Mouse (Mus musculus) kidney, adult 2 months (tissue): ENCODE results near the gene Gltpd2. TPM values are rescaled to one million over a fixed set of nuclear protein-coding genes. Genes with fewer than 3 reads are reported as not detected.
A peak's percentile ranks its signal among the peaks of the same experiment; 100 is the strongest.
"Not testable (repeated sequence)": the region's sequence is repeated elsewhere in the genome, so short reads cannot be mapped to it uniquely, and the experiment has no call there.

Experiments used
- DNase-seq: peaks from one replicate; pipeline ENCODE4 v3.0.0; 2021
- H3K27ac ChIP-seq: fragments of 200-500 bp; 2 replicates; pipeline ENCODE4 v1.5.1; 2012; ENCODE audit warnings: low read depth, low read length, control low read depth, inconsistent platforms; ENCODE audit not compliant: insufficient read depth
- H3K27me3 ChIP-seq: fragments of 200-500 bp; replicated peaks from 2 replicates; pipeline ENCODE4 v1.6.1; 2012; ENCODE audit warnings: mild to moderate bottlenecking, moderate library complexity, low read length, inconsistent platforms; ENCODE audit not compliant: control insufficient read depth, insufficient read depth
- H3K36me3 ChIP-seq: fragments of 200-500 bp; 2 replicates; pipeline ENCODE4 v1.6.1; 2012; ENCODE audit warnings: mild to moderate bottlenecking, moderate library complexity, low read length, inconsistent platforms; ENCODE audit not compliant: control insufficient read depth, insufficient read depth
- H3K4me1 ChIP-seq: fragments of 200-500 bp; 2 replicates; pipeline ENCODE4 v1.6.1; 2011; ENCODE audit warnings: low read length; ENCODE audit not compliant: control insufficient read depth, insufficient read depth
- H3K4me3 ChIP-seq: fragments of 200-500 bp; 2 replicates; pipeline ENCODE4 v1.5.1; 2011; ENCODE audit warnings: mild to moderate bottlenecking, low read depth, low read length, control low read depth; ENCODE audit not compliant: insufficient read depth
- CTCF ChIP-seq: fragments of 200-500 bp; conservative IDR thresholded peaks from 2 replicates; pipeline ENCODE4 v1.5.1; 2011; ENCODE audit warnings: low read depth, mild to moderate bottlenecking, control low read depth, low read length, moderate library complexity, mixed read lengths; ENCODE audit not compliant: insufficient read depth, insufficient read length
- POLR2A ChIP-seq: fragments of 200-500 bp; IDR thresholded peaks from one replicate; pipeline ENCODE4 v1.6.1; 2011; ENCODE audit warnings: low read depth, low read length, control low read depth
- WGBS: fragments of 180-500 bp; shearing (Covaris S2); methylation state at CpG from one replicate; pipeline ENCODE4 v1.1.7; 2018; 5-methylcytosine and 5-hydroxymethylcytosine counted together
- polyA plus RNA-seq: library from polyadenylated mRNA; depleted of rRNA; stranded (reverse); fragments of >200 nt; gene quantifications from 2 replicates; pipeline ENCODE4 v1.2.3, GENCODE M21; 2012; rRNA removed

Gltpd2 gene
- 2.8 and 3.3 TPM in 2 replicates for polyA plus RNA-seq

GRCm38 (mm10) chr11:70518923-70519322 is at the start of gene Gltpd2:
Gene Gltpd2, plus strand, starts transcription at chr11:70519196.
- Histone ChIP-seq H3K27me3 (no peaks in the 10 kb centered on the region), H3K4me1 (no peaks in the 10 kb centered on the region), H3K36me3 (no peaks in the 10 kb centered on the region), H3K27ac (no peak within 1 kb of the TSS), H3K4me3 (peak within 1 kb of the TSS; percentile 39)
- TF ChIP-seq CTCF (no peak), POLR2A (no peak)
- WGBS: 80% methylated on average over 10 of the region's 10 CpGs
- no peak for DNase-seq

DNA sequence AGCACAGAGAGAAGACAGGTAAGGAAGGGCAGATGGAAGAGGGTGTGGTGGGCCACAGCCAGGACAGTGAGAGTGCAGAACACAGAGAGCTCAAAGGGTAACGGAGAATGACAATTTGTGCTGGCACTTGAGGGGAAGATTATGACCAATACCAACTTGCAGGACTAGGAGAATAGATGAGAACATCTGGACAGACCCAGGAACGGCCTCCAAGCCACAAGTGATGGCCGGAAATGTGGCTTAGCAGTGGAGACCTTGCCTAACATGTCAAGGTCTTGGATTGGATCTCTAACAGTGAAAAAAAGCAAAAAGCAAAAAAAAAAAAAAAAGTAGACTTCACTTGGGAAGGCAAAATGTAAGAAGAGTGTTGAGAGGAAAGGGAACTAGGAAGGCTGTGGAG is 49.2 kb upstream of the Gltpd2 start:
- DNase-seq: no peak
- TF ChIP-seq CTCF (no peak), POLR2A (no peak)
- H3K27me3 ChIP-seq: no peaks in the 10 kb centered on the region
- no peak overlapping the region for H3K27ac ChIP-seq
- WGBS: 90% methylated on average over 3 of the region's 3 CpGs
- H3K36me3 ChIP-seq: no peaks in the 10 kb centered on the region
- H3K4me1 ChIP-seq: peaks cover 19% of the 10 kb centered on the region; the same call in 1 of the 2 replicates
- H3K4me3 ChIP-seq: no peak overlapping the region

- no peaks in the 10 kb centered on the region for H3K27me3 ChIP-seq
- TF ChIP-seq CTCF: no peak
- no peak for TF ChIP-seq POLR2A
- H3K4me3 ChIP-seq: no peak overlapping the region
- peaks cover 18% of the 10 kb centered on the region for H3K4me1 ChIP-seq
- peak overlapping the region; percentile 85 for H3K27ac ChIP-seq
- no peaks in the 10 kb centered on the region for H3K36me3 ChIP-seq
- DNase-seq: peak; percentile 83
These were observed 46.3 kb upstream of the Gltpd2 start for GRCm38 (mm10) chr11:70472716-70473115.

DNA sequence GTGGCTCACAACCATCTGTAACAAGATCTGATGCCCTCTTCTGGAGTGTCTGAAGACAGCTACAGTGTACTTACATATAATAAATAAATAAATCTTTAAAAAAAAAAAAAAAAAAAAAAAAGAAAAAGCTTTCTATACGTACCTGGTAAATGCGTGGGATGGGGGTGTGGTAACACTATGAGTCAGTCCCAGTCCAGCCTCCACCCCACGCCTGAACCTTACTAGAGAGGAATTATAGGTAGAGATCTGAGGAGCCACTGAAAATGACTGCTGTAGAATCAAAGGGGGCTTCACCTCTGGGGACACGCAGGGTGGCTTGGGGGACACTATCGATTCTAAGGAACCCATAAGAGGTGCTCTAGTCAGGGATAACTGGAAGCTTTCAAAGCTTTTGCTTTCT is 45.7 kb upstream of the Gltpd2 start:
- not testable (repeated sequence) for H3K36me3 ChIP-seq, H3K27me3 ChIP-seq, DNase-seq, H3K4me3 ChIP-seq
- WGBS: 78% methylated on average over 5 of the region's 5 CpGs
- H3K4me1 ChIP-seq: peaks cover 18% of the 10 kb centered on the region
- peak overlapping the region; percentile 85 for H3K27ac ChIP-seq

DNA sequence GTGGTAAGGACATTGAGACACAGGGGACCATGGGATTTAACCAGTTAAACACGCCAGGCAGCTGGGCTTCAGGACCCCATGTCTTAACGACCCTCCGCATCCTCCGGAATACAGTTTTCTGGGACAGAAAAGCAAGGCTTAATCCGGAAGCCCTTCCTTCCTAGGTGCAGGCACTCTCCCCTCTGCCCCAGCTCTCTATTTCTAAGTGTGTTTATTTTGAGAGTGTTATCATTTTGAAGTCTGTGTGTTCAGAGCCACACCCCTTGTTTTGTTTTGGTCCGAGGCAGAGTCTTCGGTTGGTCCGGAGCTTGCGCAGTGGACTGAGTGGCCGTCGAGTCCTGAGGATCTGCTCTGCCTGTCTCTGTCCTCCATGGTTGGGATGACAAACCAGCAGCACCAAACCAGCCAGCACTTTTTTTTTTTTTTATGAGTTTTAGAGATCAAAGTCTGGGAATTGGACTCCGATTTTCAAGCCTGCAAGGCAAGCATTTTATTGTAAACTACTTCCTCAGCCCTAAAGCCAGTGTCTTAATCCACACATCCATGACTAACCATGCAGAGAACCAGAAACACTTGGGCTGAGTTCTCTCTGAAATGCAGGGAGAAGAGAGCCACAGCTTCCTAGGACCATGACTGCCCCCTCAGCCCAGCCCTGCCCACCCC is 44.0 kb upstream of the Gltpd2 start:
- peak overlapping the region; percentile 100 for H3K27ac ChIP-seq
- DNase-seq: peak; percentile 89

GRCm38 (mm10) chr11:70485498-70485897 is 33.5 kb upstream of the Gltpd2 start:
- no peaks in the 10 kb centered on the region for H3K36me3 ChIP-seq
- DNase-seq: peak; percentile 51
- no peak for TF ChIP-seq CTCF
- TF ChIP-seq POLR2A: no peak
- H3K27me3 ChIP-seq: no peaks in the 10 kb centered on the region
- 0 out of 2 replicates have a peak, but pooled peaks cover 1% of the 10 kb centered on the region for H3K4me1 ChIP-seq
- H3K27ac ChIP-seq: no peak overlapping the region
- 59% methylated on average over 2 of the region's 2 CpGs for WGBS
- H3K4me3 ChIP-seq: no peak overlapping the region

More for the DNA sequence above, 44.0 kb upstream of the Gltpd2 start:
- no peak overlapping the region for H3K4me3 ChIP-seq
- no peaks in the 10 kb centered on the region for H3K27me3 ChIP-seq
- 34% methylated on average over 12 of the region's 12 CpGs for WGBS
- TF ChIP-seq POLR2A: no peak
- no peak for TF ChIP-seq CTCF
- H3K4me1 ChIP-seq: peaks cover 18% of the 10 kb centered on the region
- no peaks in the 10 kb centered on the region for H3K36me3 ChIP-seq

- no peaks in the 10 kb centered on the region for H3K4me1 ChIP-seq
- no peak for TF ChIP-seq CTCF
- no peak for TF ChIP-seq POLR2A
- H3K36me3 ChIP-seq: no peaks in the 10 kb centered on the region
- no peak overlapping the region for H3K27ac ChIP-seq
- DNase-seq: no peak
- 63% methylated on average over 4 of the region's 4 CpGs for WGBS
- no peaks in the 10 kb centered on the region for H3K27me3 ChIP-seq
- H3K4me3 ChIP-seq: no peak overlapping the region
These were observed 31.2 kb upstream of the Gltpd2 start for GRCm38 (mm10) chr11:70487816-70488215.

DNA sequence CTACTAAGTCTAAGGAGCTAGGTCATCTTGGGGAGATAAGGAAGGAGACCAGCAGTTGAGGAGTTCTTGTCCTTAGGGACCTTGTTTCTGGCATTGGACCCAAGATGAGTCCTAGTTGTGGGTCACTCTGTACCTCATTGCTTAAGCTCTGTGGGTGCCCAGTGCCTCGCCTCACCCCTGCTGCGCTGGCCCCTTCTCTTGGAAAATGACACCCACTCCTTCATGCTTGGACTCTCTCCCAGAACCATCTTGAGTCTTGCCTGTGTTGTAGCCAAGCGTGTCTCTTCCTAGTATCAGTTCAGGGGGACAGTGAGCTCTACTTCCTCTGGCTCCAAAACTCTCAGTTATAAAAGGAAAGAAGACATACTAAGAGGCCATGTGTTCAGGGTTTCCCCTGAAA is 29.9 kb upstream of the Gltpd2 start:
- peak overlapping the region; percentile 55; the same call in 1 of the 2 replicates for H3K27ac ChIP-seq

More for the DNA sequence above, 29.9 kb upstream of the Gltpd2 start:
- TF ChIP-seq POLR2A: no peak
- TF ChIP-seq CTCF: no peak
- no peaks in the 10 kb centered on the region for H3K27me3 ChIP-seq
- no peak overlapping the region for H3K4me3 ChIP-seq
- H3K36me3 ChIP-seq: no peaks in the 10 kb centered on the region
- no peaks in the 10 kb centered on the region for H3K4me1 ChIP-seq
- DNase-seq: no peak
- 86% methylated on average over 3 of the region's 3 CpGs for WGBS
